Mouse (Mus musculus): Measurements from ENCODE around the gene Tmc5. TPM values are rescaled to one million over a fixed set of nuclear protein-coding genes. Genes with fewer than 3 reads are reported as not detected.

Gene Tmc5
- total and polyA plus RNA-seq, 3 experiments, result not detected

DNA sequence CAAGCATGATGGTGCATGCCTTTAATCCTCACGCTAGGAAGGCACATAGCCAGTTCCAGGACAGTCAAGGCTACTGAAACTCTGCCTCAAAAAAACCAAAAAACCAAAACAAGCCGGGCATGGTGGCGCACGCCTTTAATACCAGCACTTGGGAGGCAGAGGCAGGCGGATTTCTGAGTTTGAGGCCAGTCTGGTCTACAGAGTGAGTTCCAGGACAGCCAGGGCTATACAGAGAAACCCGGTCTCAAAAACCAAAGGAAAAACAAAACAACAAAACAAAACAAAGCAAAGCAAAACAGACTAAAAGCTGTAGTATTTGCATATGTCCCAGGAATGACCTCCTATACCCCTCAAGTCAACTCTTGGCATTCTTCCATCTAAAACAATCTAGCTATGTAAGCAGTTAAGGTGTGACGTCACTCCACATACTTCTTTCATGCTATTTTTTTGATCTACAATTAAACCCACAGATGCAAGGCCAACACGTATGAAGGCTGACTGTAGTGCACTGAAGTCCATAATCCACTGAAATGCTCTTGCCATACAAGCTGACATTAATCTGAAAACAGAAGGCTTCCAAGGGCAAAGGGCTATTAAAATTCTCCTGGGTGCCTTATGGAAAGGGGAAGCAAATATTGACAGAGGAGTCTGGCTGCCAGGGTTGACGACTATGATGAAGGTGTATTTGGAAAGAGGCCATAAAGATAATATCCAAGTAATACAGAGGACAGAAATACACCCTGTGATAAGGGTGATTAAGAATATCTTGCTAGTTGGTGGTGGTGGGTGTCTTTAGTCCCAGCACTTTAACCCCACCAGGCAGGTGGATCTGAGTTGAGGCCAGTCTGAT is 107.1 kb downstream of the Tmc5 start:
- Histone ChIP-seq H3K4me1 (ENCODE audit: control insufficient read depth in 1 of 2, insufficient read depth in 2 of 2, low read length in 2 of 2) (peaks cover 4 to 22% of the 10 kb centered on the region in 2 experiments), H3K27me3 (ENCODE audit: control insufficient read depth in 1 of 2, insufficient read depth in 2 of 2, low read length in 2 of 2) (no peaks in the 10 kb centered on the region), H3K79me2 (ENCODE audit: control insufficient read depth, insufficient read depth, low read length, poor library complexity) (peaks cover 6% of the 10 kb centered on the region), H3K9me3 (replicated peaks; ENCODE audit: insufficient read depth, low read length) (no peaks in the 10 kb centered on the region), H3K4me3 (ENCODE audit: control insufficient read depth in 1 of 2, insufficient read depth in 1 of 2, low read depth in 2 of 2, low read length in 2 of 2) (peak overlapping the region; percentile 65 to 74), H3K36me3 (ENCODE audit: control insufficient read depth in 1 of 2, insufficient read depth in 2 of 2, low read length in 2 of 2) (peaks cover 0 to 25% of the 10 kb centered on the region in 2 experiments; a peak in 2 of 4 replicates), H3K9ac (ENCODE audit: control insufficient read depth, low read depth, low read length, poor library complexity, severe bottlenecking) (no peak overlapping the region; the same call in 1 of the 2 replicates), H3K27ac (ENCODE audit: control insufficient read depth, low read depth, low read length) (peak overlapping the region; percentile 57)
- TF ChIP-seq GATA1 (IDR thresholded peaks at IDR 0.05; ENCODE audit: low read depth, low read length) (peak; percentile 18; the same call in 1 of the 2 replicates), MYC (IDR thresholded peaks at IDR 0.05; ENCODE audit: low read depth, low read length) (no peak), UBTF (IDR thresholded peaks at IDR 0.05; ENCODE audit: borderline replicate concordance, insufficient read depth, low read depth, low read length) (no peak), USF1 (IDR thresholded peaks at IDR 0.05; ENCODE audit: low read depth, low read length) (no peak), TAL1 (IDR thresholded peaks at IDR 0.05; ENCODE audit: low read length) (no peak)
- peak; percentile 64 for DNase-seq (ENCODE audit: low read depth, low spot score)

DNA sequence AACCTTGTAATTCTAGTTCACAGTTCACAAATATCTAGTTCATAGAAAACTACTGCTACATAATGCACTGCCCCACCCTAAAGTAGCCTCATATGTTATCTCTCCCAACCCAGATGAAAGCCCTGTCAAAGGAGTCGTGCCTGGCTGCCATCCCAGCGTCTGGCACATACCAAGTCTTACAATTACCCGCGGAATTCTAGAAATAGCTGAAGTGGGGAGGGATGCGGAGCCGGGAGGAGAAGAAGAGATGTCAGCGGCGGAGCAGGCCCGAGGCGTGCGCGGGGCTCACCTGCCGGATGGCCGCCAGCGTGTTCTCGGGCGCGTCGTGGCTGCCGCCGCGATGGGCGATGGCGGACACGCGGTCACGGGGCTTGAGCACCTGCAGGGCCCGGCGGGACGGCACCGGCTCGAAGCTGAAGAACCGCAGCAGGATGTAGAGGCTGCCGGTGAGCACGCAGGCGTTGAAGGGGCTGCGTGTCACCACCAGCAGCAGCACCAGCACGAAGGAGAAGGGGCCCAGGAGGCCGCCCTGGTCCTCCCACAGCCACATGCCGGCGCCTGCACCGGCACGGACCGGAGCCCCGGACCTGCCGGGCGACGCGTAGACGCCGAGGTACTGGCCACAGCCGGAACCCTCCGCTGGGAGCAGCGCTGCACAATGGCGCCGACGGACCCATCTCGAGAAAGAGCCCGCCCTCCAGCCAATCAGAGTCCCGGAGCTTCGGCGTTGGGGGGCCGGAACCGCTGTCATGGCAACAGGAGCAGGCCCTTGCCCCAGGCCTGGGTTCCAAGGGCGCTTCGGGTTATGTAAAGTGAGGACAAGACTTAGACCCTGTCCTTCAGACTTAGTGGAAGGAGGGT is 108.2 kb downstream of the Tmc5 start, which contains the start of gene Gde1:
Gde1 (minus strand) TSS at position 678 of the 861 bp plus-strand sequence.
- peaks cover 6% of the 10 kb centered on the region for H3K79me2 ChIP-seq (ENCODE audit: control insufficient read depth, insufficient read depth, low read length, poor library complexity)
- no peaks in the 10 kb centered on the region for H3K27me3 ChIP-seq (ENCODE audit: control insufficient read depth in 1 of 2, insufficient read depth in 2 of 2, low read length in 2 of 2)
- H3K9me3 ChIP-seq (replicated peaks; ENCODE audit: insufficient read depth, low read length), result no peaks in the 10 kb centered on the region
- H3K4me1 ChIP-seq (ENCODE audit: control insufficient read depth in 1 of 2, insufficient read depth in 2 of 2, low read length in 2 of 2), result peaks cover 4 to 22% of the 10 kb centered on the region in 2 experiments
- peaks cover 0 to 25% of the 10 kb centered on the region in 2 experiments; a peak in 2 of 4 replicates for H3K36me3 ChIP-seq (ENCODE audit: control insufficient read depth in 1 of 2, insufficient read depth in 2 of 2, low read length in 2 of 2)
- peak within 1 kb of the TSS; percentile 57 for H3K27ac ChIP-seq (ENCODE audit: control insufficient read depth, low read depth, low read length)
- DNase-seq (ENCODE audit: low read depth, low spot score), result peak; percentile 91
- H3K9ac ChIP-seq (ENCODE audit: control insufficient read depth, low read depth, low read length, poor library complexity, severe bottlenecking), result peak within 1 kb of the TSS; percentile 77
- H3K4me3 ChIP-seq (ENCODE audit: control insufficient read depth in 1 of 2, insufficient read depth in 1 of 2, low read depth in 2 of 2, low read length in 2 of 2), result peak within 1 kb of the TSS; percentile 65 to 74
- TF ChIP-seq POLR2AphosphoS2 (IDR thresholded peaks at IDR 0.05; ENCODE audit: low read length), result no peak; the same call in 1 of the 2 replicates
- peak; percentile 84 for TF ChIP-seq ETS1 (IDR thresholded peaks at IDR 0.05; ENCODE audit: low read depth, low read length)
- TF ChIP-seq MAFK (IDR thresholded peaks at IDR 0.05; ENCODE audit: borderline replicate concordance, low read depth, low read length), result no peak
- TF ChIP-seq CHD2 (IDR thresholded peaks at IDR 0.05; ENCODE audit: low read length), result no peak
- TF ChIP-seq CHD1 (IDR thresholded peaks at IDR 0.05; ENCODE audit: low read depth, low read length), result peak; percentile 71; the same call in 1 of the 2 replicates
- peak; percentile 80 for TF ChIP-seq SIN3A (IDR thresholded peaks at IDR 0.05; ENCODE audit: low read length)
- no peak for TF ChIP-seq USF2 (IDR thresholded peaks at IDR 0.05; ENCODE audit: borderline replicate concordance in 1 of 2, insufficient read depth in 1 of 2, low read depth in 1 of 2, low read length in 2 of 2)
- peak; percentile 63 for TF ChIP-seq TCF12 (IDR thresholded peaks at IDR 0.05; ENCODE audit: low read depth, low read length)
- TF ChIP-seq E2F4 (IDR thresholded peaks at IDR 0.05; ENCODE audit: borderline replicate concordance, low read depth, low read length), result no peak
- no peak for TF ChIP-seq ZKSCAN1 (IDR thresholded peaks at IDR 0.05; ENCODE audit: low read depth, low read length)
- TF ChIP-seq MAX (IDR thresholded peaks at IDR 0.05; ENCODE audit: low read length), result peak; percentile 68
- TF ChIP-seq ZC3H11A (IDR thresholded peaks at IDR 0.05; ENCODE audit: low read depth, low read length), result no peak
- no peak for TF ChIP-seq GABPA (IDR thresholded peaks at IDR 0.05; ENCODE audit: low read depth, low read length)
- TF ChIP-seq NRF1 (IDR thresholded peaks at IDR 0.05; ENCODE audit: insufficient read depth, low read depth, low read length, poor library complexity, severe bottlenecking), result no peak
- TF ChIP-seq KAT2A (conservative IDR thresholded peaks at IDR 0.05; ENCODE audit: low read depth, low read length), result no peak
- TF ChIP-seq ZNF384 (IDR thresholded peaks at IDR 0.05; ENCODE audit: low read depth, low read length), result no peak
- TF ChIP-seq GATA1 (IDR thresholded peaks at IDR 0.05; ENCODE audit: low read depth, low read length), result peak; percentile 24; the same call in 1 of the 2 replicates
- no peak for TF ChIP-seq MEF2A (IDR thresholded peaks at IDR 0.05; ENCODE audit: extremely low read depth, insufficient replicate concordance, low read depth, low read length, poor library complexity, severe bottlenecking)
- peak; percentile 58; the same call in 1 of the 2 replicates for TF ChIP-seq BHLHE40 (IDR thresholded peaks at IDR 0.05; ENCODE audit: borderline replicate concordance, low read depth, low read length)
- TF ChIP-seq JUND (IDR thresholded peaks at IDR 0.05; ENCODE audit: low read depth, low read length), result no peak
- TF ChIP-seq UBTF (IDR thresholded peaks at IDR 0.05; ENCODE audit: borderline replicate concordance, insufficient read depth, low read depth, low read length), result no peak
- peak; percentile 52 to 55; a peak in 3 of 4 replicates for TF ChIP-seq EP300 (IDR thresholded peaks at IDR 0.05; ENCODE audit: low read depth in 1 of 2, low read length in 2 of 2)
- TF ChIP-seq MXI1 (IDR thresholded peaks at IDR 0.05; ENCODE audit: low read depth, low read length), result peak; percentile 77
